Mouse (Mus musculus) frontal cortex, adult (tissue): ENCODE results near the gene Slc16a7.

Experiments
- ATAC-seq: cut with Nextera tagmentation; 2 replicates; pipeline ENCODE4 v1.9.2; 2017; ENCODE audit warnings: mild to moderate bottlenecking, moderate library complexity, mixed read lengths; ENCODE audit not compliant: low TSS enrichment

Gene Slc16a7

DNA sequence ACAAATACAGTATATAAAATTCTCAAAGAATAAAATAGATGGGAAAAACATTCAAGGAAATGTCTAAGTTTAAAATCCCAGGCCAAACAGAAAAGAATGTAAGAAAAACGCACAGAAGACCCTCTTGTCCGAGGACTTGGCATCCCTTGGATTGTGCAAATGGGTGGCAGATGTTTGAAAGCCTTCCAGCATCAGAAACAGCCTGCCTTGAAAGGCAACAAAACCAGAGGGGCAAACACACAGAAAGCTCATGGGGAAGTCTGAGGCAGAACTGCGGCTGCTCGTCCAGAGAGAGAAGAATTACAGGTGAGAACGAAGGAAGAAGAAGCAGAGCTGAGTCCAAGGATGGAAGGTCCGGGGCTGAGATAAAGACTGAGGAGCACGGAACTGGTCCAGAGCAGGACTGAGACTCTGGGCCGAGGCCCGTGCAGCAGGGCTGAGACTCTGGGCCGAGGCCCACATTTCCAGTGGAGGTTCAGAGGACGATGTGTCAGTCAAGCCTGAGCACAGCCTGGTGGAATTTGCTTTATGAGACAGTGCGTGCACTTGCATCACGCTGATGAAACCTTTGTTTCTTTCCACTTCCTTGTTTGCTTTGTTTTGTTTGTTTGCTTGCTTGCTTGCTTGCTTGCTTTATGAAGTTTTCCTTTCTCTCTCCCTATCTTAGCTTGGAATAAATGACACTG lies 65.0 kb downstream of the Slc16a7 start:
- ATAC-seq: no peak

DNA sequence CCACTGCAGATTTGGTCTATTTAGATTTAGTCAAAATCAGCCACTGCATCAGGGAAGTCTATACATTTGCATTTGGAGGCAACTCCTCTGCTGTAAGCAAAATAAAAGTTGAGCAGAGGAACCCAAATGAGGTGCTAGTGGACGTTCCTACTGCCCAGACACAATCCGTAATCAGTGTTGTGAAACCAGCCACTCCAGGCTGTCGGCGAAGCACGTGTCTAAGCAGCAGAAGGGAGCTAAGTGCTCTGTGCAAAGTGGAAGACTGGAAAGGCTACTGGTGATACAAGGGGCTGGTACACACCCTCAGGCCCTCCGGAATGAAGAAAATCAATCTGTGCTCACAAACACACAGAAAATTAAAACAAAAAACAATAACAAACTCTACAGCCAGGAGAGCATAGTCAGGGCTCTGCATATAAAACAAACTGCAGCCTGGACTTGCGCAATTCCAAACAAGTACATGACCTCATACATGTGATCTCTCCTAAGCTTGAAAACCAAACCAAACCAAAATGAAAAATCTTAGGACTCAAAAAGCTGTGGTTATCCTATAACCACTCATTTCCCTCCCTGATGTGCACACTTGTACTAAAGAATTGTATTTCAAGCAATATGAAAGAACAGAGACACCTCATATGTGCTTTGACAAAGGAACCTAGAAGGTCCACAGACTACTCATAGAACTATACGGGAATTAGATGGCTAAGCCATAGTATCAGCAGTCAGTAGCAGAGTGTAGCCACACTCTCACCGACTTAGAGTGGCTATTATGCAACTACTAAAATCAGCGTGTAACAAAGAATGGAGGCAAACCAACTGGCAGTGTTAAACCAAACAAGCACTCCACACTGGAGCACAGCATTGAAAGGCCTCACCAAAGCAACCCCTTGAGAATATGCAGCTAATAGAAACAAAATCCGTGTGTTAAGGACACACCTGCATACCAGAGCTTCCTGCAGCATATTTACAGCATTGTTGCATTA lies 67.5 kb downstream of the Slc16a7 start:
- ATAC-seq: peak; percentile 38; the same call in 1 of the 2 replicates

DNA sequence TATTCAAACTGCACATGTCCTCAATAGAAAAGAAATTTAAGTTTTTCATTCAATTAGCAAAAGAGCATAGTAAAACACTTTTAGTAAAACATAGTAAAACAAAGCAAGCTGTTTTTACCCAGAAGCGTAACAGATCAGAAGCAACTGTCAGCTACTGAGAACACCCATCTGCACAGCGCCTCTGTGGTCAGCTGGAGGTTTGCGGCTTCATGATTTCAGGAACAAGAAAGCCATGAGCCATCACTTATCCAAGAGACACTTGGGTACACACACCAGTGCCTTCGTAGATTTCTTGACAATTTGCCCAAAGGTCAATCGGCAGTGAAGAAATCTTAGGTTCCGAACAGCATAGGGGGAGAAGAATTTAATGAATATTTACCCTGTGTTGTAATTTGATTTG lies 71.9 kb downstream of the Slc16a7 start:
- peak; percentile 59; the same call in 1 of the 2 replicates for ATAC-seq

DNA sequence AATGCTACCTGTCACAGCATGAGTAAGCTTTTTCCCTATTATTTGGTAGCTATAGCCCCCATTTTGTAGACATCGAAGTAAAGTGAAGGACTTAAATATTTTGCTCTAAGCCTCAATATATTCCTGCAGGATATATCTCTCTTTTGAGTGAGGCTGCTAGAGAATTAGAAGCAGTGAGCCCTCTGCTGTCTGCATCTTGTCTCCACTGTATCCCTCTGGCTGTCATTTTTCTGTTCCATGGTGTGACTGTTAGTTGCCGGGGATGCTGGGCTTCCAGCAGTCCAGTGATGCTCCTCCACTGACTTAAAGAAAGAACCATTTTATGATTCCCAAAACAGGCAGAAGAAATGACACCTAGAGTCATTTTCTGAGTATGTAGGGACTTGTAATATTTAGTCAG lies 78.4 kb downstream of the Slc16a7 start:
- peak; percentile 90 for ATAC-seq

DNA sequence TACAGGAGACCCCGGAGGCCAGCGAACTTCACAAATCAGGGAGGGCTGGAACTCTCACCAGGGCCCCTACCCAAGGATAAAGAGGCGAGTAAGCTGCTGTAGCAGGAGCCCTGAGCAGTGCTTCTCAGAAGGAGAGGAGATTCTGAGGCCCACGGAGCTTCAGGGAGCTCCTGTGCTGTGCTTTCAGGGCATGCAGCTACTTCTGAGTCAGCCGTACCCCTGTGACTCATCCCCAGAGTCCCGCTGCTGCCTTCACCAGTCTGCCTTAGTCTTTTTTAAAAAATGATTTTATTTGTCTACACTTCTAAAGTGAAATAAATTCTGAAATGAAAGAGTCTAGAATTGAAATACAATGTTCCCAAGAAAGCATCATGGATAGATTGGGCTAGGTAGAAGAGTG lies 91.2 kb downstream of the Slc16a7 start:
- peak; percentile 97 for ATAC-seq

DNA sequence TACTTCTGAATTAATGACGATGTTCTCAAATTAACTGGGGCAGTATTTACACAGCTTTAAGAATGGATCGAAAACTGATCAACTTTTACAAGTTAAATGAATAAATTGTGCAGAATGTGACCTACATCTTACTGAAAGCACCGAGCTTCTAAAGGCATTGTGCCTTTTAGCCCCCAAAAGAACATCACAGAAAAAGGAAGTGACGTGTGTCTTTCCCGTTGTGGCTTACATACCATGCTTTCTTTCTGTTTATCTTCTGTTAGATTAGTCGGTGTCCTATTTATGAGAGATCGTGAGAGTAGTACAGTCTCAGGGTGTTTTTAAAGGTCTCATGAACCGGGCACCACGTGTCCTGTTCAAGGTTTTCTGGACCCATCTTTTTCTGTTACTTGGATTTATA lies 98.9 kb downstream of the Slc16a7 start:
- ATAC-seq: no peak

DNA sequence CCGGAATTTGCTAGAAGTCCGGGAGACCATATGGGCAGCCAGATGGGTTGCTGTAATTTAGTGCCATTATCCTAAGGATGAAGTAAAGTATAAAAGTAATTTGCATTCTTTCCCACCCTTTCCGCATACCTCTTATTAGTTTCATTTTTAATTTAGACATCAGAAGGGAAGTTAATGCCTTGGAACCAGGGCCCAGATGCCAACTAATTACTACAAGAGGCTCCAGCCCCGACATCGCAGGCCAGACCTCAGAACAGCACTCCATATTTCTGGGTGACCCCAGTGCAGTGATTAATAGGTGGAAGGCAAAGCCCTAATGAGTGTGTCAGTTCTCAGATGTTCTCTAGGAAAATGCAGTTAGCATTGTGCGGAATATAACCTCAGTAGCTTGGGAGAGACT lies 100.7 kb downstream of the Slc16a7 start:
- ATAC-seq: no peak

DNA sequence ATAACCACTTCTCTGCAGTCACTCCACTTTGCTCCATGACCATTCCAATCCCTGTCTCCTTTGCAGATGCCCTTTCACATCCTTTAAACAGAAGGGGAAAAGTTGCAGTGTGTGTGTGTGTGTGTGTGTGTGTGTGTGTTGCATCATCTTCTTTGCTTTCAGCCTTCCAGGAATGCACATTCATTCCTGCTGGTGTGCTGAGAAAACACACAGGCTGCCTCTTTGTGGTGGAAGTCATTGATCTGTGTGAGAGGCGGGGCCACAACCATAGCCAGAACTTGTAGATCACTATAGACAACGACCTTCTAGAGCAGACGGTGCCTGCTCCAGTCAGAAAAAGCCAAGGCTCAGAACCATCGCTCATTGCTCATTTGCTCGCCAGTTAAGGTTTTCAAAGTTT lies 103.9 kb downstream of the Slc16a7 start:
- no peak for ATAC-seq

DNA sequence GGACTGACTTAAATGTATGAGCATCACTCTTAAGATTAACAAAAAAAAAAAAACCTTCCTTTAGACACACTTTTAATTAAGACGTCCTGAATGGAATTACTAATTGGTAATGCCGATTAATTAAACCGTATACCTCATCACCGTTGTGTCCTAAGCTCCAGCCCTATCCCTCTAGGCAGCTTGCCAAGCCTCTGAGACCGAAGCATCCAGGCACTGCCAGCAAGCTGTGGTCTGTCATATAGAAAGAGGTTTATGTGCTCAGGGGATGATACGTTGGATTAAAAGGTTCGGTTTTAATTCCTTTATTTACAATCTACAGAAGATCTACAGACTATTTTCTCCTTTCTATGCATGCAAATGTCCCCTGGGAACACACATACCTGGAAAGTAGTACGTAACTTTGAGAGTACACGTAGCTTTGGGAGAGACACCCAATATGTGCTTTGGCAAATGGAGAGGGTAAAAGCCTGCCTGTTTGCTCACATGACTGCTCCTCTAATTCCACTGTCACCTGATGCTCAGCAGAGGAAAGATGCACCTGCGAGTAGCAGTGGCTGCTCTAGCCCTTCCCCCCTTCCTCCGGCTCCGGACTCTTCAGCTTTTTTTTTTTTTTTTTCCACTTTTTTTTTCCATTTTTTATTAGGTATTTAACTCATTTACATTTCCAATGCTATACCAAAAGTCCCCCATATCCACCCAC lies 114.0 kb downstream of the Slc16a7 start:
- ATAC-seq: no peak

DNA sequence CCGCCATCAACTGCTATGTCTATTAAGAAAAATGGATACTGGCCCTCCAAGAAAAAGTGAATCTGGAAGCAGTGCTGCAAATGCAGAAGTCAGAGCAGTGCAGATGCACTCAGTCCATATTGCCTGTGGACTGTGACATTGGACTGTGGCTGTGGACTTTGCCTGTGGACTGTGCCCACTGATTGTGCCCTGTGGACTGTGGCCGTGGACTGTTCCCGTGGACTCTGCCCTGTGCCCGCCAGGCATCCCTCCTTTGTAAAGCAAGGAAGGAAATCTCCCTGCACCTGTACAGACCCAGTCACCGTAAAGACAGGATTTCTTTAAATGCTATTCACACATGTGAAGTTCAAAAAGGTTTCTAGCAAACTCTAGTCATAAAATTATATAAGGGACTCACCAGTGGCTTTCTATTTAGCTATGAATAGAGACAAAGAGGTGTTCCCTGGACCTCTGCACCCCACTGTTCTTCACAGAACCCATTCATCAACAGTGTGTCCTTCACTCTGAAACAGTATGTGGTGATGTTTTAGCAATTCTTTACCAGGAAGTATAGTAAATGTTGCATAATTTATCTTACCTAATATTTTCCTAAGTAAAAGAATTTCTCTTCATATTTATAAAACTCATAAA lies 114.6 kb downstream of the Slc16a7 start:
- no peak for ATAC-seq

DNA sequence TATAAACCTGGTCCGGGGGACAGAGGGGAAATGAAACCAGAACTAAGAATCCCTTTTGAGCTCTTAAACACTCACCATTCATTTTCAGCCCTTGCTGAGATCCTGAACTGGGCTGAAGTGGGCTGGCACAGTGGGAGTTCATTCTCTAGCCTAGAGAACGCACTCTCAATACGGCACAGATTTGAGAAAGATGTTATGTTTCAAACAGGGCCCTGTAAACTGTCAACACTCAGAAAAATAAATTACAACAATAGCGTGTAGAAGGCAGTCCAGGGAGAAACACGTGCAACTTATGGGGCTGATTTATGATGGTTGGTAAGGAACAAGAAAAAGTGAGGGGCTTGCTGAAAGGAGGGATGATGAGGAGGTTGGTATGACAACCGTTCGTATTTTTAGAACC lies 115.5 kb downstream of the Slc16a7 start:
- no peak for ATAC-seq

DNA sequence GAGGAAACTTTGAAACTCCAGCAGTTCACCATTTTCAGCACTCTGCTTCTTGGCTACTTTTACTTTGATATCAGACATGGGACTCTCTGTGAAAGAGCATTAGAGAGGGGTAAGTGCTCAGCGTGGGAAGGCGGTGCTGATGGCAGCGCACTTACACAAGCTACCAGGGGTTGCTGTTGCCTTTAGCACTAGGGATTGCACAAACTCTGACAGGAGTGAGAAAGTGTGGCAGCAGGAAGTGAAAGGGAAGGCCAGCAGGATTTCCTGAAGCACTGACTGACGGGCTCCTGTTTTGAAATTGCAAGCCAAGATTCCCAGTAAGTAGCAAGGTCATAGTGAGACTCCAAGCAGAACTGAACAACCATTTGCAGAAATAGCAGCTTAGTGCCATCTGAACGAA lies 117.8 kb downstream of the Slc16a7 start:
- ATAC-seq: no peak

DNA sequence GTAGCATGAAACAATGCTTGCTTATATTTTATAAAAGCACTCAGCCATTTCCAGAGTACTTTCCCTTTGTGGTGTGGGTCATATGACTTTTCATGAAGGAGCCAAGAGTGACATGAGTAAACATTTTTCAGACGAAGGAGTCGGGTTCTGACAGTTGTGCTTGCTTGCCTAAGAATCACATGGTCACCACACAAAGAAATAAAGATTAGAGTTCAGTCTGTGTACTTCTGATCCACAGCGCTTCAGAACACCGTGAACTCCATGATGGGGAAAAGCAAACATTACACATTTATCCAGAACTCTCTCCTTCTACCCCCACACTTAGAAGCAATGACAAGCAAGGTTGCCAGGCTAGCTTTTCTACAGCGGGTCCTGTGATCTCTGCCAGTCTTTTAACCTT lies 119.0 kb downstream of the Slc16a7 start:
- no peak for ATAC-seq

DNA sequence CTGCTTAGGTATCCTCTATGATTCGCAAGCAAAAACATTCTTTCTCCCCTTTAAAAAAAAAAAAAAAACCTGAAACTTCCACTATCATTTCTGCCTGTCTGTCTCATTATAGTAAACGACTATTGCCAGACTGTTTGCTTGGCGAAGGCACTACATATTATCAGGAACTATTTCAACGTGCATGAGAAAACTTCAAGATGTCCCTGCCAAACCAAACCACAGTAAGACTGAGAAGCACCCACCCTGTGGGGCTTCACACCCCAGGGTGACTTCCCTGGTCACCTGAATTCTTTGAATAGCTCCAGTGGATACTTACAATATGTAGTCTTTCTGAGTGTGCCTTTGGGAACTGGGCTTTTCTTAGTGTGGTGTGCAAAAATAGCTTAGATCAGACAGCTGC lies 122.9 kb downstream of the Slc16a7 start:
- no peak for ATAC-seq

DNA sequence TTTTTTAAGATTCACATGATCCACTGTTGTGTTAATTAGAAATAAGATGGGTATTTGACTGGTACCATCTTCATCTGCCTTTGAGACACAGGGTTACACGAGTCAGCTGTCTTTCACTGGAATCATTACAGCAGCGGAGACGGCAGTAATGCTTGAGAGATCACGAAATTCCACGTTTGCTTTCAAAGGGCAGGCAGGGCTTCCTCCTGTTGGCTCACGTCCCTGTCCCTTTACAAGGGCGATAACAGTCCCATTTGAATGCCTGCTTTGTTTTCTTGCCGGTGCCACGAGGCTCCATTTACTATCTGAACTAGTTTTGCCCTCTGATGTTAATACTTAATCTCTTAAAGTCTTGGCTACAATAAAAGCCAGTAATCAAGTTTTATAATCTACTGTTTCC lies 123.4 kb downstream of the Slc16a7 start:
- no peak for ATAC-seq

DNA sequence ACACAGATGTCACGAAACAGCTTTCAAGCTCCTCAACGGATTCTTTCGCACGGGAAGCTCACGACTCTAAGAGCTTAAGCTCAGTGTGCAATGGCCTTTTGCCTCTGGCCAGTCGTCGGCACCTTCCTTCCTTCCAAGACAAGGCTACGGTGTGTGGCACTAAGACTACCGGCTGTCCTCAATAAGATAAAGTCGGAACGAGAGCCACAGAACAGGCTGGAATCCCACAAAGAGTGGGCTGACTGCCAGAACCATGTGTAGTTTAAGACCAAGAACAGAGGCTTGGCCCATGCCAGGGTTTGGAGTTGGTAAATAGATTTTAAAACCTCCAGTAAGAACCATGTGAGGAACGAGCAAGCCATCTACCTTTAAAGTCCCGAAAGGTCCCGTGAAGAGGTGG lies 123.8 kb downstream of the Slc16a7 start:
- ATAC-seq: no peak

DNA sequence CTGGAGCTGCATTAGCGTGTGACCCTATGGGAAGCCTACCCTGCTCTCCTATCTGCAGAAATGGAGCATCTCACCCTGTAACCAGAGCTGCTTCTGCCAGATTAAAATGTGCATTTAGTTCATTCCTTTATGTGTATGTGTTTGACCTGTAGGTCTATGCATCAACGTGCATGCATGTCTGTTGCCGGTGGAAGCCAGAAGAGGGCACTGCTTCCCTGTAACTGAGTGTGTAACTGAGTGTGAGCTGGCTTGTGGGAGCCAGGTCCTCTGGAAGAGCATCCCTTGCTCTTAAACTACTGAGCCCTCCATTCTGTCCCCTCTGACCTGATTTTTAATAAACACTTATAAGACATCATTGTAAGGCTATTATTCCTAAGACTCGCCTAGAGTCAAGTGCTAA lies 124.3 kb downstream of the Slc16a7 start:
- ATAC-seq: peak; percentile 92

DNA sequence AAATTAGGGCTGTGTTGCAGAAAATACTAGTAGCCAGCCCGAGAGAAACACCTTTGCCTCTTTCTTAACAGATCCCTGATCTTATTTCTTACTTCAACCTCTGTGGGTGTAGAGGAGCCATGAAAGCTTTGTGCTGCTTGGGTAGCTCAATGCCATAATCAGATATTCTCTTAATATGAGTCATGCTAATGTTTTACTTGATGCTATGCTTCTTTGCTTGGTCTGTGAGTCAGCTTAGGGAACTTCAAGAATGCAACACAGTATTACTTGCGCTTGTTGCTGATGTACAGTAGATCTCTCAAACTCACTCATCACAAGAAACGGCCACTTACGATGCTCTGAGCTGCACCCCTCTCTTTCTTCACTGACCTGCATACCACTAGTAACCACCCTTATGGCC lies 133.4 kb downstream of the Slc16a7 start:
- no peak for ATAC-seq

DNA sequence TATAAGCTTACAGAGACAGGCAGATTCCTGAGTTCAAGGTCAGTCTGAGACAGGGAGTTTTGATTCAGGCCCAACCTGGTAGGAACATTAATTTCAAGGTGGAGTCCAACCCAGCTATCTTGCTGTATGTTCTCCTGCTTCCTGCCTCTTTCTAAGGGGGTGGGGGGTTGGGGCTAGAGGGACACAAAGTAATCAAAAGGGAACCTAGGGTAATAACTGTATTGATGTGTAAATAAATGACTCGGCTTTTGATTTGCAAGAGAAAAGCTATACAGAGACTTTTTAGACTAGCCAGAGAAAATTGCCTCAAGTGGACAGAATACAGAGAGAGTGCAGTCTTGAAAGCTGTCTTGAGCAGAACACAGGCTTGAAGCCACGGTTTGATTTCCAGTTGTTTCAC lies 174.7 kb downstream of the Slc16a7 start:
- ATAC-seq: no peak

DNA sequence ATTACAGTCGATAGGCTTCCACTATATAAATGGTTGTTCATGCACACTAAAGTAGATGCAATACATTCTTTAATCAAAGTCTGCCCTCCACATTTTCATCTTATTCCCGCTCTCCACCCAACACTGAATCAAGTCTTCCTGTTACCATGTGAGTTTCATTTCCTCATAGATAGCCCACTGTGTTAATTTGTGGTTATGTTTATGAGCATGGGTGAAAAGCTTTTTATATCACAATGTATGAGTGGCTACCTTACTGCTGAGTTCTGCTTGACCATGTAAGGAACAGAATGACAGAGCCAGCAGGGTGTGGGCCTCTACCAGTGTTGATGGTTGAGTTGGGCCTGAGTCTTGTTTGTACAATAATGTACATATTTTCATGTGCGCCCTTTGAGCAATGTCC lies 175.5 kb downstream of the Slc16a7 start:
- ATAC-seq: no peak

DNA sequence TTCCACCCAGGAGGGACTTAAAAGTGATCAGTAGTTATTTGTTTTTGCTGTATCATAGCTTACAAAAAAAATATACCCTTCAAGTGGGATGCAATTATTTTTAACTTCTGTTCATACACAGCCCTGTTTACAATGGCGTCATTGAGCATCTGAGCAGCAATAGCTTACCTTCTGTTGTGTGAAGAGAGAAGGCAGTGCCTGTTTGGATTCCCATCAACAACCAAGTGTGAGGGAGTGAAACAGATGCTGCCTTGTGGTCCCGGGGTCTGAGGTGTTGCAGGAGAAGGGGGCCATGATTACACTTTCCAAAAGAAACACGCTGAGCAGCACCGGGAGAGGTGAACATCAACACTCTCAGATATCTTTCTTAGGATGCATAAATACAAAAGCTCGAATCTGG lies 201.7 kb downstream of the Slc16a7 start:
- ATAC-seq: no peak

DNA sequence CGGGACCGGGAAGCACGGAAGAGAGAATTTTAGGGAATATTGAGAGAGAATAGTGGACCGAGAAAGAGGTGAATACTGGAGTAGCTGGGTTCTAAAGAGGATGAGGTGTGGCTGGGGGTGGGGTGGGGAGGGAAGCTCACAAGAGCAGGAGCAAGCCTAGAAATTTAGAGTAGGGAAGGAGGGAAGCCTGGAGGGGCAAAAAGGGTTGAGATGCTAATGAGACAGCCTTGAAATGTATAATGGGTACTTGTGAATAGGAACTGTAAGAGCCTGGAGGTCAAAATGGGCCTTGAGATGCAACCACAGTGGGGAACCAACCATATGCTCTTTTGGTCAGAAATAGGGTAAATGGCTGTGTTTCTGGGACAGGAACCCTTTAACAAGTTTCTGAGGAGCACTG lies 203.9 kb downstream of the Slc16a7 start:
- no peak for ATAC-seq
